Mouse (Mus musculus) Patski (cell line): ENCODE measurements at regions not wholly inside any gene's neighbourhood (a gene's known extent, or its start where the extent isn't known, plus 50 kb on each side); places are given as distances from the start of the nearest gene placed in this dataset.

Experiments
- ATAC-seq: fragments of 100-300 bp; one replicate; pipeline ENCODE4 v1.8.0; 2021
- CTCF ChIA-PET: fragments of 350-600 bp; sonication (Branson Sonifier 250); formaldehyde crosslinking; loops from one replicate; lab custom pipeline; 2022; ENCODE audit warnings: inconsistent platforms; lab: Charles Lee
- POLR2A ChIA-PET: fragments of 350-600 bp; sonication (Branson Sonifier 250); formaldehyde crosslinking; loops from one replicate; lab custom pipeline; 2022; ENCODE audit warnings: antibody characterized with exemption, inconsistent platforms; lab: Charles Lee
- DNase-seq: peaks from one replicate; pipeline ENCODE4 v3.0.0-alpha.2; 2011; ENCODE audit warnings: low read depth, low spot score
- H3K27me3 ChIP-seq: fragments of 371-371 bp; one replicate; pipeline ENCODE4 v1.5.1; 2021
- CTCF ChIP-seq: fragments of 100-300 bp; IDR thresholded peaks from one replicate; pipeline ENCODE4 v1.5.1; 2021
- in situ Hi-C: fragments of 300-500 bp; cut with MboI; formaldehyde crosslinking; loops from 3 replicates; pipeline ENCODE4 v1.11.1; 2018; ENCODE audit warnings: low pct_unique_long_range_greater_than_20kb, mixed read lengths

DNA sequence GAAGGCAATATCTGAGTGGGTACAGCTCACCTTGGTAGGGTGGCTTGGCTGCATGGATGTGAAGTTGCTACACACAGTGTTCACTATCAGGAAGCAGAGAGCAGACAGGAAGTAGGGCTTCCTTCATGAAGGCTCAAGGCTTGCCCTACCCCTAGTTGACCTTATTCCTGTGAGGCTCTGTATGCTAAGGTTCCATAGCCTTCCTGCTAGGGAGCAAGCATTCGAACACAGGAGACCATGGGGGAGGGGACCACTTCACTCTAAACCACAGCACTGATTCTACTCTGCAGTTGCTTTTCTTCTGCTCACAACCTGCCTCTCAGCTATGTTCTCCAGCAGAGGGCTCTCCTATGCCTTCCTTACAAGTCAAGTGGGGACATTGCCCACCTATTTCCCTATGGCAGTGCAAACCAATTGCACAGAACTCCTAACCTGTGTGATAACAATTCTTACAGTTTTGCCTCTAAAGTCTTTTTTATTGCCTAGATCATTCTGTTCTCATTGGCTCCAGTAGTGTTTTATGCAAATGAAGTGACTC is 297.0 kb upstream of the Chd6 start:
- POLR2A ChIA-PET = interaction anchor here (0.6 kb wide), 1 partner anchor 1102 kb away, joined by 3 read pairs; no protein-coding TSS in a partner anchor
- in situ Hi-C loops = no loop called here
- DNase-seq (no peak), ATAC-seq (no peak)
- H3K27me3 ChIP-seq = no peaks in the 10 kb centered on the region
- CTCF ChIA-PET = no interaction called here
- no peak for TF ChIP-seq CTCF

DNA sequence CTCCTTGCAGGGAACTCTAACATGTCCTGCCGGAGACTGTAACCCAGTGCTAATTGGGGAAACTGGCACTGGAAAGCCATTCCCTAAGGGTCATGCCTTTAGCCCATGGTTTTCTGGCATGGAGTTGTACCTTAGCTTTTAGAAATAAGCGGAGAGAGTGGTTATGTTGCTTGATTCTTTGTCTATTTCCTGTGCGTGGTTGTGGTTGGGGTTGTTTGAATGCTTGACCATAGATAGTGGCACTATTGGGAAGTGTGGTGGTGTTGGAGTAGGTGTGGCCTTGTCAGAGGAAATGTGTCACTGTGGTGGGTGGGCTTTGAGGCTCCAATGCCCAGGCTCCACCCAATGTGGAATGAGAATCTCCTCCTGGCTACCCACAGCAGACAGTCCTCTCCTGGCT is 289.2 kb upstream of the Chd6 start:
- ChIA-PET CTCF (no interaction called here), POLR2A (no interaction called here)
- in situ Hi-C loops = no loop called here
- TF ChIP-seq CTCF = no peak
- no peaks in the 10 kb centered on the region for H3K27me3 ChIP-seq
- DNase-seq = no peak
- no peak for ATAC-seq

DNA sequence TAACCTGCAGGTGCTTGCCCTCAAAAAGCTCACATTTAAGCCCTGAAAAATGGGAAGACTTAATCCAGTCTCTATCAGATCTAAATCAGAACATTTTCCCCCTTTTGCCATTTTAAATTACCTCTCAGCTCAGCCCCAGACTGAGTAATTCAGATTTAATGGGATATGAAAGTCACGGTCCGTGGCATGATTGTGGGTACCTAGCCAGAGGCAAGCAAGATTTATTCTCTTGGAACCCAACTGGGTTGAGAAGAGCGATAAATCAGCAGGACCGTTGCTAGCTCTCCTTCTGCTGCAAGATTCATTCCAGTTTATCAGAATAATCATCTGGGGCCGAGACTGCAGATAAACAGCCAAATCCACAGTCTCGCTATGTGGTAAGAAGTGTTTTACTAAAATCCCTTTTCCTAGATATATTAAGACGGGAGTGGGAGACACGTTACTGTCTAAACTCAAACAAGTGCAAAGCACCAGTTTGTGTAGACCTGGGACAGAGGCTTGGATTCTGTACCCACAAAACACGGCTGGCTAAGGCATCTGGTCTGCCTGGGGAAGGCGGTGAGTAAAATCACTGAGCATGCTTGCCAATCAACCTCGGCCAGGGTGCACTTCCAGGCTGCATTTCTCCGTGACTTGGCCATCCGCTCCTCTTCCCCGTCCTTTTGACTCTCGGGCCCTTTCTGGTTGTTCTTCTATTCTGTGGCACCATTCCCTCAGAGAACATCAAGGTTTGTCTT is 282.2 kb upstream of the Chd6 start:
- ATAC-seq (peak; percentile 73), DNase-seq (peak; percentile 27)
- CTCF ChIA-PET = no interaction called here
- H3K27me3 ChIP-seq = no peaks in the 10 kb centered on the region
- TF ChIP-seq CTCF = no peak
- POLR2A ChIA-PET = no interaction called here
- in situ Hi-C loops = no loop called here

DNA sequence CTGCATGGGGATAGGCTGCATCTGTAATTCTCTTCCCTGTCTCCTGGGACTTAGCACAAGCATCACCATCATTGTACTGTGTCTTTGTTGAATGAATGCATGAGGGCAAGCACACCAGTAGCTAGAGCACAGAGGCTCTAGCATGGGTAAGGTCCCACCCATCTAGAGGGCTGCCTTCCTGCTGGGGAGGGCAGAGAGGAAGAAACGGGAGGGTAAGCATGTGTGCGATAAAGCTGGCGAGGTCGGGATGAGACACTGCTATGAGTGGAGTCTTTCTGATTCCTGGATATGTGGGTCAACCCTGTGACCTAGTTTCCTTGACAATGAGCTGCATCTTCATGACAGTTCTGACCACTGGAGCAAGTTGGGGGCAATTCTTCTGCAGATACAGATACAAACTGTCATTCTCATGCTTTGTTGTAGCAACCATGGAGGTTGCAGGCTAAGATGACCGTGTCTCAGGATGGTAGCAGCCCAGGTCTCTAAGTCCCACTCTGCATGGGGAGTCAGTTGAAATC is 280.5 kb upstream of the Chd6 start:
- no peak for DNase-seq
- CTCF ChIA-PET = no interaction called here

DNA sequence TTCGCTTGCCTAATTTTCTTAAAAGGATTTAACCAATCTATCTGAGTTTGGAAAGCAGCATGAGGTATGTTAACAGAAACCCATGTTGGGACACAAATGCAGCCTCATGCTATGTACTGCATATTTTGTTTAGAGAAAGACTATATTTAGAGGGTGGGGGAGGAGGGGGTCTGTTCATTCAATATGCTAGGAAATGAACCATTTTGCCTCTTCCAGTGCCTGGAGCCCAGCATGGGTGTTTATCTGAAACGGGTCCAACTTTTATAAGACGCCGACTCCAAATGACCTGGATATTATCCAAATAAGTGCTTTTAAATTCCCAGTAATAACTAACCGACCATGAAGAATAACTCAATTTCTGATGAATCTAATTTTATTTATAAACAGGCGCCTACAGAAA is 278.2 kb upstream of the Chd6 start:
- POLR2A ChIA-PET = no interaction called here

More for the DNA sequence above, 280.5 kb upstream of the Chd6 start:
- H3K27me3 ChIP-seq = no peaks in the 10 kb centered on the region
- in situ Hi-C loops = no loop called here
- POLR2A ChIA-PET = no interaction called here
- no peak for ATAC-seq
- TF ChIP-seq CTCF = no peak

DNA sequence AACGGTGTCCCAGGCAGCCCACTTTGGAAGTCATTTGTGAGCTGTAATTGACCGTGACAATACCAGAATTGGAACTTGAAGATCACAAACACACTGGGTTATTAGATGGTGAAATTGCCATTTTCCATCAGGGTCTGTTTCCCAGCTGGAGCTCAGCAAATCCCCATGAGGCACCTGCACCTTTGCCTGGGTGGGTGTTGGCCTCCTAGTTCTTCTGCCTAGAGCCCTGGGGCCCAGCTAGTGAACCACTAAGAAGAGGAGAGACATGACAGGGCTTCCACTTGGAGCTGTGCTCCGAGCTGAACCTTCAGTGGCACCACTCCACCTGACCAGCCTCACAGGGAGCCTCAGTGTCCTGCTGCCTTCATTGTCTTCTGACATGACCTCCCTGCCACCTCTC is 273.5 kb upstream of the Chd6 start:
- in situ Hi-C loops = no loop called here
- no peak for ATAC-seq
- ChIA-PET CTCF (no interaction called here), POLR2A (no interaction called here)
- H3K27me3 ChIP-seq = no peaks in the 10 kb centered on the region
- DNase-seq = no peak
- no peak for TF ChIP-seq CTCF

More for the DNA sequence above, 278.2 kb upstream of the Chd6 start:
- ATAC-seq (no peak), DNase-seq (no peak)
- TF ChIP-seq CTCF = no peak
- in situ Hi-C loops = no loop called here
- CTCF ChIA-PET = no interaction called here
- H3K27me3 ChIP-seq = no peaks in the 10 kb centered on the region

DNA sequence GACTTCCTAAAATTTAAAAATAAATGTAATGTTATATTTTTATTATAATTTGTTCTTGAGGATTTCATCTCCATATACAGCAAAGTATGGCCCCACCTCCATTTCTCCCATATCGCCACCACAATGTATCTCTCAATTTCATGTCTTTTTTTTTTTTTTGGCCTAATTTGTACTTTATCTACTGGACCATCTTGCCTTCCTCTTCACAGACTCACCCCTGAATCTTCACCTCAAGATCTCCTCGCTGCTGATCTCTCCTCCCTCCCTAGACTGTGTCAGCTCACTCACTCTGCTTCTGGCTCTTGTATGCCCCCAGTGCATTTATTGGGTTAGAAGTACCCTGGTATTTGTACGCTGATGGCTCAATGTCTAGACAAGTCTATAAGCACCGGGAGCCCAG is 269.4 kb upstream of the Chd6 start:
- POLR2A ChIA-PET = no interaction called here

DNA sequence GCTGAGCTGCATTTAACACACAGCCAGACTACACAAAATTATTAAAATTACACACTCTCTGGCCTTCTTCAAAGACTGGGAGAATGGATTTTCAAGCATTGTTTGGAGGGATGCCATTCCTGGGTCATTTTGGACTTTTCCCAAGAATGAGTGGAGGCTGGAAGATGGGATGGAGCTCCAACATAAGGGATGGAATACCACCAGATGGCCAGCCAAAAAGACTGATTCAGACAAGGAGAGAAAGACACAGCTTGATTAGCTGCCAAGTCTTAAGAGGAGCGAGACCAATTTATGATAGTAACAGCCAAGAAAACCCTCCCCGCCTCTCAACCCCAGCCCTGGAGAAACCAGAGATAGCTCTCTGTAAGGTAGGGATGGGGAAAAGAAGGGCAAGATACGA is 253.4 kb upstream of the Chd6 start:
- ATAC-seq (no peak), DNase-seq (no peak)
- no peaks in the 10 kb centered on the region for H3K27me3 ChIP-seq
- ChIA-PET CTCF (no interaction called here), POLR2A (no interaction called here)
- TF ChIP-seq CTCF = no peak
- in situ Hi-C loops = no loop called here

More for the DNA sequence above, 269.4 kb upstream of the Chd6 start:
- ATAC-seq (no peak), DNase-seq (no peak)
- H3K27me3 ChIP-seq = no peaks in the 10 kb centered on the region
- in situ Hi-C loops = no loop called here
- TF ChIP-seq CTCF = no peak
- CTCF ChIA-PET = no interaction called here

DNA sequence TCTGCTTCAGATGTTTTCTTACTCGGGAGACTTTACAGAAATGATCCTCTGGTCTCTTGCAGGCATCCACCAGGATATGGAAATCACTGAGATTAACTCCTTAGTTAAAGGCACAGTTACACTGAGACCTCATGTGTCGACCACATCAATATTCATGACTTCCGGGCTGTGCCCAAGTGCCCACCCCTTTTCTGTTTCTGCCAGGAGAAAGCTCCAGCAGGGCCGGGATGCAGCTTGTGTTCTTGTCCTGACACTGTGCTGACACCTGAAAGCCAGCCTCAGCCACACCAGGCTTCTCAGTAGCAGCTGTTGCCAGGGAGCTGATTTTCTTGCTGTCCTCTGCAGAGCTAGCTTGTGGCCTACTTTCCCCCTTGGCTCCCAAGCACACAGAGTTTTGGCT is 240.2 kb upstream of the Chd6 start:
- ChIA-PET CTCF (no interaction called here), POLR2A (interaction anchor here (0.6 kb wide), 1 partner anchor 237 kb away, joined by 3 read pairs; no protein-coding TSS in a partner anchor)
- H3K27me3 ChIP-seq = no peaks in the 10 kb centered on the region
- no peak for ATAC-seq
- TF ChIP-seq CTCF = no peak
- in situ Hi-C loops = no loop called here
- DNase-seq = no peak

DNA sequence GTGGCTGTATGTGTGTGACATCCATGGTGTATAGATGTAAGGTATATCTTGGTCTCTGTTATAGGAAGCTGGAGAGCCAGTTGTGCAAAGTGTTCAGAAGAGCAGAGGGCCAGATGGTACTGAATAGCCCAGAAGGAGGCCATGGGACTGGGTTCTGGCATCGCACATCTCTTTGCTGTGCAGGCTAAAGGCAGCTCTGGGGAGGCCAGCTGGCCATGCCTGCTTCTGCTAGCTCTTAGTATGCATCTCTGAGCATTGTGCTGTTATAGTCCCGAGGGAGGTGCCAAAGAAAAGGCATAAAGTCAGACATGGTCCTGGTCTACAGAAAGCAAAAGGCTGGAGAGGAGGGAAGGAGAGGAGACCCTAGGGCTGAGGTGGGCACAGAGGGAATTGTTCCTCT is 235.1 kb upstream of the Chd6 start:
- ChIA-PET CTCF (no interaction called here), POLR2A (no interaction called here)
- H3K27me3 ChIP-seq = no peaks in the 10 kb centered on the region

DNA sequence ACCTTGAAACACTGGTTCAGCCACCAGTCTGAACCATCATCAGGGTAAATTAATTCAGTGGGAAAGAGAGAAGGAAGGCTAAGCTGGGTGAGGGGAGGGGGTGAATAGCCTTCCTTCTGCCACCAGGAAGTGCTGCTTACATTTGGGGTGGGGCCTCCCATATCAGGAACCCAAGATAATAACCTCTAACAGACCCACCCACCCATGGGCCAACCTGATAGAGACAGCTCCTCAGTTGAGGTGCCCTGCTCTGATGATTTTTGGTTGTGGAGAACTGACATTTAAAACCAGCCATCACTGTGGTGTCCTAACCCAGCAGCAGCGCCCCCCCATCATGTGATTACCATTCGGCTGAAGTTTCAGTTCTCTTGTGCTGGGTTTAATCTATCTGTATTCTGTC is 233.8 kb upstream of the Chd6 start:
- no peak for TF ChIP-seq CTCF
- no peaks in the 10 kb centered on the region for H3K27me3 ChIP-seq
- ATAC-seq (no peak), DNase-seq (no peak)
- ChIA-PET CTCF (interaction anchor here (1.4 kb wide), 1 partner anchor 11 kb away, joined by 3 read pairs; no protein-coding TSS in a partner anchor), POLR2A (no interaction called here)
- in situ Hi-C loops = no loop called here

More for the DNA sequence above, 235.1 kb upstream of the Chd6 start:
- no peak for TF ChIP-seq CTCF
- DNase-seq (no peak), ATAC-seq (no peak)
- in situ Hi-C loops = no loop called here
